Mouse (Mus musculus): ENCODE measurements around the gene Arl4c.

Gene Arl4c

DNA sequence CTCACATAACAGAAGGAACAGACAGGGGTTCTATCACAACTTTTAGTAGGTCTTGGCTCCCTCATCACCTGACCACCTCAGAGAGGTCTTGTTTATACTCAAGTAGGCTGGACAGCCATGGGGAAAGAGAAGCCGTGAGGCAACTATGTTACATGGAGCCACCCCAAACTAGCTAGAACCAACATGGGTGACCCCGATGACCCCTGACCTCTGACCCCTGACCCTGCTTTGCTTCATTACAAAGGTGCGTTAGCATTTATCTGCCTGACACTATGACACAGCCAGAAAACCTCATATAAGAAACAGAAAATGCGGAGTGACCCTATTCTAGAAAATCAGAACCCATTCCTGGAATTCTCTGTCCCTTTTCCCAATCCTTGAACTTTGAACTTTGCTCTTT lies 77.6 kb downstream of the Arl4c start:
- no peak for DNase-seq (ENCODE audit: low spot score in 2 of 2)

GRCm38 (mm10) chr1:88623541-88624115 lies 78.4 kb downstream of the Arl4c start:
- peak in 1 of 2 experiments; percentile 11 for DNase-seq (ENCODE audit: low spot score in 2 of 2)
